Mouse (Mus musculus) embryonic facial prominence, embryonic 10.5 days (tissue): ENCODE measurements around the gene OR5BS1P. TPM values are rescaled to one million over a fixed set of nuclear protein-coding genes. Genes with fewer than 3 reads are reported as not detected.
"Not testable (repeated sequence)": the region's sequence is repeated elsewhere in the genome, so short reads cannot be mapped to it uniquely, and the experiment has no call there.

ENCODE experiments used
- DNase-seq: peaks from one replicate; pipeline ENCODE4 v3.0.0-alpha.2; 2017; ENCODE audit warnings: low spot score
- H3K27ac ChIP-seq: fragments of 300-500 bp; sonication (generic); replicated peaks from 2 replicates; pipeline ENCODE4 v1.5.1; 2016; ENCODE audit warnings: mild to moderate bottlenecking
- H3K27me3 ChIP-seq: fragments of 300-500 bp; sonication (generic); replicated peaks from 2 replicates; pipeline ENCODE4 v1.6.1; 2016; ENCODE audit warnings: low read depth, mild to moderate bottlenecking; ENCODE audit not compliant: poor library complexity, severe bottlenecking
- H3K36me3 ChIP-seq: fragments of 300-500 bp; sonication (generic); replicated peaks from 2 replicates; pipeline ENCODE4 v1.6.1; 2016; ENCODE audit warnings: mild to moderate bottlenecking, moderate library complexity
- H3K4me1 ChIP-seq: fragments of 300-500 bp; sonication (generic); 2 replicates; pipeline ENCODE4 v1.6.1; 2016
- H3K4me3 ChIP-seq: fragments of 300-500 bp; sonication (generic); 2 replicates; pipeline ENCODE4 v1.5.1; 2016; ENCODE audit warnings: mild to moderate bottlenecking, moderate library complexity
- H3K9me3 ChIP-seq: fragments of 300-500 bp; sonication (generic); 2 replicates; pipeline ENCODE4 v1.6.1; 2016; ENCODE audit warnings: mild to moderate bottlenecking
- WGBS: fragments of 180-500 bp; shearing (Covaris S2); methylation state at CpG from one replicate; pipeline ENCODE4 v1.1.7; 2016; 5-methylcytosine and 5-hydroxymethylcytosine counted together
- polyA plus RNA-seq: library from polyadenylated mRNA; unstranded; fragments of >200 nt; fragmentation: Nextera tagmentation; extraction: Ambion mirVana; gene quantifications from 2 replicates; pipeline ENCODE4 v1.2.1, GENCODE M21; 2016

OR5BS1P gene
- not detected in 2 replicates for polyA plus RNA-seq

GRCm38 (mm10) chr15:98469596-98469995 lies at the start of gene OR5BS1P:
TSS of gene OR5BS1P (plus strand) at chr15:98469896.
- Histone ChIP-seq H3K4me3 (no peak within 1 kb of the TSS), H3K27me3 (no peaks in the 10 kb centered on the region), H3K36me3 (no peaks in the 10 kb centered on the region), H3K9me3 (no peaks in the 10 kb centered on the region), H3K27ac (no peak within 1 kb of the TSS), H3K4me1 (no peaks in the 10 kb centered on the region)
- WGBS, result 88% methylated on average over 4 of the region's 4 CpGs
- DNase-seq, result no peak

DNA sequence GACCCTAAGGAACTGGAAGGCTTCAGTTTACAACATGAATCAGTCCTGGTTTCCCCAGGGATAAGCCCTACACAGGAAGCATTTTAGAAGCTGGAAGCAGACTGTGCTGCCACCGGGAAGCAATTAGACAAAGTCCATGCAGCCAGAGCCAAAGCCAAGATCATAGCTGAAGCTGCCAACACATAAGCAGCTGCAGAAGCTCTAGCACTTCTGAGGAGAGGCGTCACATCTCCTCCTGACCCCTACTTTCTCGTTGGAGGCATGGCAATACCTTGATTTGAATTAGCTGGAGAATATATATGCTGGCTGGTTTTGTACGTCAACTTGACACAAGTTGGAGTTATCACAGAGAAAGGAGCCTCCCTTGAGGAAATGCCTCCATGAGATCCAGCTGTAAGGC lies 48.8 kb upstream of the OR5BS1P start:
- no peaks in the 10 kb centered on the region for H3K9me3 ChIP-seq
- H3K36me3 ChIP-seq, result no peaks in the 10 kb centered on the region
- H3K4me3 ChIP-seq, result no peak overlapping the region
- peaks cover 30% of the 10 kb centered on the region for H3K4me1 ChIP-seq
- H3K27me3 ChIP-seq, result no peaks in the 10 kb centered on the region
- 52% methylated on average over 4 of the region's 4 CpGs for WGBS
- DNase-seq, result peak; percentile 28
- no peak overlapping the region for H3K27ac ChIP-seq

GRCm38 (mm10) chr15:98424326-98424725 lies 45.4 kb upstream of the OR5BS1P start:
- Histone ChIP-seq H3K4me1 (peaks cover 30% of the 10 kb centered on the region), H3K9me3 (no peaks in the 10 kb centered on the region), H3K27ac (peak overlapping the region; percentile 65), H3K4me3 (no peak overlapping the region), H3K36me3 (no peaks in the 10 kb centered on the region), H3K27me3 (no peaks in the 10 kb centered on the region)
- WGBS, result 61% methylated on average over 14 of the region's 14 CpGs
- peak; percentile 31 for DNase-seq

- Histone ChIP-seq H3K9me3 (no peaks in the 10 kb centered on the region), H3K27me3 (no peaks in the 10 kb centered on the region), H3K4me3 (no peak overlapping the region), H3K27ac (peak overlapping the region; percentile 65), H3K36me3 (no peaks in the 10 kb centered on the region), H3K4me1 (peaks cover 30% of the 10 kb centered on the region)
- no peak for DNase-seq
- WGBS, result 52% methylated on average over 6 of the region's 6 CpGs
Observed at GRCm38 (mm10) chr15:98424753-98425152, 44.9 kb upstream of the OR5BS1P start.

GRCm38 (mm10) chr15:98425188-98425587 lies 44.5 kb upstream of the OR5BS1P start:
- 91% methylated on average over 7 of the region's 7 CpGs for WGBS
- Histone ChIP-seq H3K4me3 (no peak overlapping the region), H3K36me3 (no peaks in the 10 kb centered on the region), H3K27ac (peak overlapping the region; percentile 65; the same call in 1 of the 2 replicates), H3K9me3 (no peaks in the 10 kb centered on the region), H3K4me1 (peaks cover 30% of the 10 kb centered on the region), H3K27me3 (no peaks in the 10 kb centered on the region)
- no peak for DNase-seq

- WGBS, result 83% methylated on average over 5 of the region's 5 CpGs
- DNase-seq, H3K4me3 ChIP-seq, H3K9me3 ChIP-seq, H3K27me3 ChIP-seq, H3K27ac ChIP-seq, H3K4me1 ChIP-seq, H3K36me3 ChIP-seq: not testable (repeated sequence)
Observed at GRCm38 (mm10) chr15:98430925-98431324, 38.8 kb upstream of the OR5BS1P start, which contains the start of gene Olfr282. TSS of gene Olfr282 (plus strand) at chr15:98431225.

GRCm38 (mm10) chr15:98444561-98444960 lies 25.1 kb upstream of the OR5BS1P start:
- no peaks in the 10 kb centered on the region for H3K27me3 ChIP-seq
- no peak overlapping the region for H3K4me3 ChIP-seq
- DNase-seq, result no peak
- H3K27ac ChIP-seq, result no peak overlapping the region
- no peaks in the 10 kb centered on the region for H3K36me3 ChIP-seq
- WGBS, result 84% methylated on average over 3 of the region's 3 CpGs
- H3K9me3 ChIP-seq, result no peaks in the 10 kb centered on the region
- H3K4me1 ChIP-seq, result no peaks in the 10 kb centered on the region

- no peaks in the 10 kb centered on the region for H3K9me3 ChIP-seq
- no peaks in the 10 kb centered on the region for H3K4me1 ChIP-seq
- no peak overlapping the region for H3K4me3 ChIP-seq
- no peak overlapping the region for H3K27ac ChIP-seq
- DNase-seq, result peak; percentile 19
- WGBS, result 58% methylated on average over 4 of the region's 4 CpGs
- no peaks in the 10 kb centered on the region for H3K27me3 ChIP-seq
- no peaks in the 10 kb centered on the region for H3K36me3 ChIP-seq
Observed at GRCm38 (mm10) chr15:98448521-98448920, 21.2 kb upstream of the OR5BS1P start.

GRCm38 (mm10) chr15:98452288-98452687 lies 17.4 kb upstream of the OR5BS1P start, which contains the start of gene Olfr281:
TSS of gene Olfr281 (plus strand) at chr15:98452588.
- DNase-seq, result no peak
- no peaks in the 10 kb centered on the region for H3K9me3 ChIP-seq
- no peak within 1 kb of the TSS for H3K27ac ChIP-seq
- H3K36me3 ChIP-seq, result no peaks in the 10 kb centered on the region
- no peaks in the 10 kb centered on the region for H3K4me1 ChIP-seq
- 87% methylated on average over 7 of the region's 7 CpGs for WGBS
- no peak within 1 kb of the TSS for H3K4me3 ChIP-seq
- no peaks in the 10 kb centered on the region for H3K27me3 ChIP-seq

- WGBS, result 89% methylated on average over 13 of the region's 13 CpGs
Observed at GRCm38 (mm10) chr15:98471539-98471938, 1.8 kb downstream of the OR5BS1P start.

DNA sequence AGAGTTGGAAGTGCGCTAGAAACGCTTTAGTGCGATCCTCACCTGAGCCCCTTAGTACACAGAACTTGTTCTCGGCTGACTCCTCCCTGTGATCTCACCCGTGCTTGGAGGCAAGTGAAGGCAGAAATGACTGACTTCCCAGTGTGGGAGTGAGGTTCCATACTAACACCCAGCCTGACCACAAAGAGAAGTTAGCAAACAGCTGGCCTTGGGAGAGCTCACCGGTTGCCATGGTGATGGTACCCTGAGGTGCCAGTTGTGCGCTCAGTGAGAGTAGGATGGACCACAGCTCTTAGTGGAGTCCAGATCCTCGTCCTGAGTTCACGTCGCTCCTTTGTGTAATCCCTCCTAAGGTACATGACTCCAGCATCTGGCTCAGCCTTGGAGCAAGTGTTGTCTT lies 5.3 kb downstream of the OR5BS1P start:
- no peak overlapping the region for H3K27ac ChIP-seq
- no peaks in the 10 kb centered on the region for H3K36me3 ChIP-seq
- no peaks in the 10 kb centered on the region for H3K4me1 ChIP-seq
- no peak overlapping the region for H3K4me3 ChIP-seq
- no peak for DNase-seq
- 83% methylated on average over 10 of the region's 10 CpGs for WGBS
- H3K9me3 ChIP-seq, result no peaks in the 10 kb centered on the region
- H3K27me3 ChIP-seq, result no peaks in the 10 kb centered on the region

More at GRCm38 (mm10) chr15:98471539-98471938, 1.8 kb downstream of the OR5BS1P start:
- DNase-seq, result no peak
- Histone ChIP-seq H3K9me3 (no peaks in the 10 kb centered on the region), H3K27ac (no peak overlapping the region), H3K27me3 (no peaks in the 10 kb centered on the region), H3K36me3 (no peaks in the 10 kb centered on the region), H3K4me1 (no peaks in the 10 kb centered on the region), H3K4me3 (no peak overlapping the region)

DNA sequence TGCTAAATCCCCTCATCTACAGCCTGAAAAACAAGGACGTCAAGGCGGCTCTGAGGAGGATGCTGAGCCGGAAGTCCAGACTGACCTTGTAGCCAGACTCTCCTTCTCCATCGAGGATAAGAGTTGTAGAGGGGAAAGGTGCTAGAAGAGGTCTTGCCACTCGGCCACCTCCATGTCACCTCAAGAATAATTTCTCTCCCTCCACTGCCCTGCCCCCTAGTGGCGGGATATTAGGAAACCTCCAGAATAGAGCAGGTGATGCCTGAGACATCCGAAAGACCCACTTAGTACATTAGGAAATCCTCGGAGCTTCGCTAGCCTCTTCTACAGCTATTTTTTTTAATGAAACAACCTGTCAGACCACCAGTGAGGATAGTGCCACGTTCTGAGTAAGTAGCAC lies 5.7 kb downstream of the OR5BS1P start:
- no peak overlapping the region for H3K27ac ChIP-seq
- H3K36me3 ChIP-seq, result no peaks in the 10 kb centered on the region
- H3K27me3 ChIP-seq, result no peaks in the 10 kb centered on the region
- peak; percentile 54 for DNase-seq
- no peak overlapping the region for H3K4me3 ChIP-seq
- WGBS, result 54% methylated on average over 10 of the region's 10 CpGs
- H3K4me1 ChIP-seq, result no peaks in the 10 kb centered on the region
- no peaks in the 10 kb centered on the region for H3K9me3 ChIP-seq

GRCm38 (mm10) chr15:98476281-98476680 lies 6.6 kb downstream of the OR5BS1P start:
- no peak for DNase-seq
- no peaks in the 10 kb centered on the region for H3K27me3 ChIP-seq
- no peak overlapping the region for H3K27ac ChIP-seq
- WGBS, result 82% methylated on average over 5 of the region's 5 CpGs
- H3K4me3 ChIP-seq, result no peak overlapping the region
- H3K36me3 ChIP-seq, result no peaks in the 10 kb centered on the region
- H3K9me3 ChIP-seq, result no peaks in the 10 kb centered on the region
- no peaks in the 10 kb centered on the region for H3K4me1 ChIP-seq
